In genomic region chr7:44971142-44971541, GRCm38 (mm10) we compare ENCODE assay signal across 8 mouse cellular contexts. TPM values are rescaled to one million over a fixed set of nuclear protein-coding genes. Genes with fewer than 3 reads are reported as not detected.
DNase-seq lines count a peak whose midpoint lies in the region; ATAC-seq and TF ChIP-seq lines count a peak whose summit lies in the region.

No protein-coding gene starts in this region.

- H3K4me1 ChIP-seq in kidney, postnatal 0 days (replicated peaks; ENCODE audit: insufficient read depth, low read length): peaks cover 10% of the 10 kb centered on the region
- H3K4me1 ChIP-seq in forebrain, embryonic 11.5 days (replicated peaks; ENCODE audit: control insufficient read depth, insufficient read depth, low read length): peaks cover 10% of the 10 kb centered on the region; the same call in 1 of the 2 replicates
- peaks cover 4% of the 10 kb centered on the region; the same call in 1 of the 2 replicates for H3K4me1 ChIP-seq in intestine, postnatal 0 days (replicated peaks; ENCODE audit: control insufficient read depth, insufficient read depth, low read length)
- H3K4me1 ChIP-seq in neural tube, embryonic 12.5 days: peaks cover 32% of the 10 kb centered on the region

- H3K36me3 ChIP-seq in kidney, postnatal 0 days (ENCODE audit: insufficient read depth, low read length): 0 out of 2 replicates have a peak, but pooled peaks cover 2% of the 10 kb centered on the region
- H3K36me3 ChIP-seq in forebrain, embryonic 11.5 days (ENCODE audit: control insufficient read depth, insufficient read depth, low read length): no peaks in the 10 kb centered on the region; the same call in 1 of the 2 replicates
- H3K36me3 ChIP-seq in intestine, postnatal 0 days (ENCODE audit: control insufficient read depth, insufficient read depth): peaks cover 5% of the 10 kb centered on the region; the same call in 1 of the 2 replicates
- peaks cover 19% of the 10 kb centered on the region for H3K36me3 ChIP-seq in neural tube, embryonic 12.5 days

- intact Hi-C loops in left cerebral cortex, postnatal 36 days (cut with DNase I): loop anchor here (5.0 kb wide), 1 partner anchor 44 kb away; the partner anchor contains the start of gene Ap2a1

- H3K9me3 ChIP-seq in kidney, postnatal 0 days (replicated peaks; ENCODE audit: low read length): no peaks in the 10 kb centered on the region
- H3K9me3 ChIP-seq in forebrain, embryonic 11.5 days (ENCODE audit: control insufficient read depth, low read length): no peaks in the 10 kb centered on the region
- no peaks in the 10 kb centered on the region for H3K9me3 ChIP-seq in intestine, postnatal 0 days (ENCODE audit: control insufficient read depth)
- H3K9me3 ChIP-seq in neural tube, embryonic 12.5 days: no peaks in the 10 kb centered on the region

- H3K27me3 ChIP-seq in kidney, postnatal 0 days (ENCODE audit: insufficient read depth, low read length): no peaks in the 10 kb centered on the region
- no peaks in the 10 kb centered on the region for H3K27me3 ChIP-seq in forebrain, embryonic 11.5 days (ENCODE audit: control insufficient read depth, insufficient read depth, low read length)
- no peaks in the 10 kb centered on the region for H3K27me3 ChIP-seq in intestine, postnatal 0 days (replicated peaks; ENCODE audit: control insufficient read depth, insufficient read depth, low read length)
- H3K27me3 ChIP-seq in neural tube, embryonic 12.5 days (replicated peaks): no peaks in the 10 kb centered on the region

- H3K9ac ChIP-seq in kidney, postnatal 0 days (ENCODE audit: low read depth, low read length): no peak overlapping the region
- peak overlapping the region; percentile 52 for H3K9ac ChIP-seq in forebrain, embryonic 11.5 days (ENCODE audit: low read length)
- H3K9ac ChIP-seq in intestine, postnatal 0 days (ENCODE audit: low read depth, low read length): no peak overlapping the region
- H3K9ac ChIP-seq in neural tube, embryonic 12.5 days: peak overlapping the region; percentile 67

- TF ChIP-seq CTCF in kidney, postnatal 0 days (IDR thresholded peaks at IDR 0.05; ENCODE audit: low read depth): no peak
- no peak for TF ChIP-seq CTCF in intestine, postnatal 0 days (IDR thresholded peaks at IDR 0.05; ENCODE audit: low read depth)

- no peak for DNase-seq in kidney, postnatal 0 days (ENCODE audit: low spot score)
- no peak for DNase-seq in kidney, adult 18-20 months
- no peak for DNase-seq in forebrain, embryonic 11.5 days (ENCODE audit: low spot score)
- no peak for DNase-seq in left cerebral cortex, postnatal 36 days (ENCODE audit: low spot score in 2 of 2)
- DNase-seq in cerebellum, adult 11 months: no peak
- DNase-seq in layer of hippocampus, postnatal 10 days (ENCODE audit: low spot score in 2 of 2): no peak

- H3K4me3 ChIP-seq in kidney, postnatal 0 days (replicated peaks; ENCODE audit: low read depth, low read length): no peak overlapping the region; the same call in 1 of the 2 replicates
- peak overlapping the region; percentile 46 for H3K4me3 ChIP-seq in forebrain, embryonic 11.5 days (ENCODE audit: low read depth, low read length)
- H3K4me3 ChIP-seq in intestine, postnatal 0 days (ENCODE audit: low read depth, low read length): no peak overlapping the region
- peak overlapping the region; percentile 54 for H3K4me3 ChIP-seq in neural tube, embryonic 12.5 days

- H3K4me2 ChIP-seq in kidney, postnatal 0 days (ENCODE audit: low read length): peak overlapping the region; percentile 82
- H3K4me2 ChIP-seq in forebrain, embryonic 11.5 days (ENCODE audit: low read depth, low read length, severe bottlenecking): peak overlapping the region; percentile 51
- H3K4me2 ChIP-seq in intestine, postnatal 0 days (replicated peaks; ENCODE audit: low read depth): peak overlapping the region; percentile 96
- H3K4me2 ChIP-seq in neural tube, embryonic 12.5 days (replicated peaks): peak overlapping the region; percentile 72

- no peak overlapping the region for H3K27ac ChIP-seq in kidney, postnatal 0 days
- peak overlapping the region; percentile 72; the same call in 1 of the 2 replicates for H3K27ac ChIP-seq in forebrain, embryonic 11.5 days (ENCODE audit: low read depth, low read length)
- no peak overlapping the region for H3K27ac ChIP-seq in intestine, postnatal 0 days (ENCODE audit: low read depth, low read length)
- H3K27ac ChIP-seq in neural tube, embryonic 12.5 days: peak overlapping the region; percentile 51

- ATAC-seq in kidney, postnatal 0 days (replicated peaks; ENCODE audit: low FRiP score, low read depth): no peak
- no peak for ATAC-seq in forebrain, embryonic 11.5 days (replicated peaks; ENCODE audit: low FRiP score)
- ATAC-seq in intestine, postnatal 0 days: no peak
- no peak for ATAC-seq in neural tube, embryonic 12.5 days (ENCODE audit: low FRiP score, low read depth)

- 65% methylated on average over 7 of the region's 7 CpGs for WGBS in kidney, postnatal 0 days
- WGBS in forebrain, embryonic 11.5 days: 75% methylated on average over 7 of the region's 7 CpGs
- WGBS in intestine, postnatal 0 days: 56% methylated on average over 7 of the region's 7 CpGs
- WGBS in neural tube, embryonic 12.5 days: 77% methylated on average over 7 of the region's 7 CpGs

RNA-seq across cellular contexts. Expression of gene Cpt1c, which starts 3.5 kb away (rescaled TPM):
- 13.2 and 13.7 TPM in 2 replicates for polyA plus RNA-seq in kidney, postnatal 0 days (2015; fragmentation: Nextera tagmentation; extraction: Ambion mirVana)
- 26.3 and 27.2 TPM in 2 replicates for polyA plus RNA-seq in forebrain, embryonic 11.5 days (2014; fragmentation: Nextera tagmentation; extraction: Ambion mirVana)
- 3.5 and 4.5 TPM in 2 replicates for polyA plus RNA-seq in intestine, postnatal 0 days (2015; fragmentation: Nextera tagmentation; extraction: Ambion mirVana)
- polyA plus RNA-seq in neural tube, embryonic 12.5 days (2016; fragmentation: Nextera tagmentation; extraction: Ambion mirVana): 39.7 and 44.1 TPM in 2 replicates
- 10 to 100 TPM; 85.4 to 97.7 TPM for total RNA-seq in left cerebral cortex, postnatal 36 days (2021)
- 100 to 1,000 TPM in 1 of 2 experiments, 10 to 100 TPM in 1; 99.2 to 101 TPM for total RNA-seq in layer of hippocampus, postnatal 10 days (2021)

RNA-seq across cellular contexts. Expression of gene Prmt1, which starts 15.2 kb away (rescaled TPM):
- polyA plus RNA-seq in kidney, postnatal 0 days (2015; fragmentation: Nextera tagmentation; extraction: Ambion mirVana): 414 and 449 TPM in 2 replicates
- polyA plus RNA-seq in forebrain, embryonic 11.5 days (2014; fragmentation: Nextera tagmentation; extraction: Ambion mirVana): 286 and 301 TPM in 2 replicates
- 124 and 130 TPM in 2 replicates for polyA plus RNA-seq in intestine, postnatal 0 days (2015; fragmentation: Nextera tagmentation; extraction: Ambion mirVana)
- polyA plus RNA-seq in neural tube, embryonic 12.5 days (2016; fragmentation: Nextera tagmentation; extraction: Ambion mirVana): 595 and 646 TPM in 2 replicates
- total RNA-seq in left cerebral cortex, postnatal 36 days (2021): 100 to 1,000 TPM; 143 to 145 TPM
- total RNA-seq in layer of hippocampus, postnatal 10 days (2021): 100 to 1,000 TPM; 232 to 248 TPM

RNA-seq across cellular contexts. Expression of gene Irf3, which starts 26.3 kb away (rescaled TPM):
- 73.6 and 76.0 TPM in 2 replicates for polyA plus RNA-seq in kidney, postnatal 0 days (2015; fragmentation: Nextera tagmentation; extraction: Ambion mirVana)
- polyA plus RNA-seq in forebrain, embryonic 11.5 days (2014; fragmentation: Nextera tagmentation; extraction: Ambion mirVana): 75.3 and 86.0 TPM in 2 replicates
- polyA plus RNA-seq in intestine, postnatal 0 days (2015; fragmentation: Nextera tagmentation; extraction: Ambion mirVana): 53.2 and 56.4 TPM in 2 replicates
- polyA plus RNA-seq in neural tube, embryonic 12.5 days (2016; fragmentation: Nextera tagmentation; extraction: Ambion mirVana): 71.0 and 73.4 TPM in 2 replicates
- 10 to 100 TPM; 29.2 to 38.7 TPM for total RNA-seq in left cerebral cortex, postnatal 36 days (2021)
- 10 to 100 TPM; 38.1 to 42.5 TPM for total RNA-seq in layer of hippocampus, postnatal 10 days (2021)

RNA-seq across cellular contexts. Expression of gene Bcl2l12, which starts 27.4 kb away (rescaled TPM):
- 42.8 and 43.4 TPM in 2 replicates for polyA plus RNA-seq in kidney, postnatal 0 days (2015; fragmentation: Nextera tagmentation; extraction: Ambion mirVana)
- polyA plus RNA-seq in forebrain, embryonic 11.5 days (2014; fragmentation: Nextera tagmentation; extraction: Ambion mirVana): 70.6 and 74.9 TPM in 2 replicates
- 18.3 and 19.6 TPM in 2 replicates for polyA plus RNA-seq in intestine, postnatal 0 days (2015; fragmentation: Nextera tagmentation; extraction: Ambion mirVana)
- polyA plus RNA-seq in neural tube, embryonic 12.5 days (2016; fragmentation: Nextera tagmentation; extraction: Ambion mirVana): 41.1 and 42.9 TPM in 2 replicates
- 1 to 10 TPM; 1.8 to 2.6 TPM for total RNA-seq in left cerebral cortex, postnatal 36 days (2021)
- 1 to 10 TPM; 5.4 to 5.5 TPM for total RNA-seq in layer of hippocampus, postnatal 10 days (2021)

RNA-seq across cellular contexts. Expression of gene Tsks, which starts 28.1 kb away (rescaled TPM):
- polyA plus RNA-seq in kidney, postnatal 0 days (2015; fragmentation: Nextera tagmentation; extraction: Ambion mirVana): 0.13 and 0.14 TPM in 2 replicates
- polyA plus RNA-seq in forebrain, embryonic 11.5 days (2014; fragmentation: Nextera tagmentation; extraction: Ambion mirVana): 0.23 TPM in 1 of 2 replicates, not detected in the other
- 0.13 TPM in 1 of 2 replicates, not detected in the other for polyA plus RNA-seq in intestine, postnatal 0 days (2015; fragmentation: Nextera tagmentation; extraction: Ambion mirVana)
- polyA plus RNA-seq in neural tube, embryonic 12.5 days (2016; fragmentation: Nextera tagmentation; extraction: Ambion mirVana): 0.14 TPM in 1 of 2 replicates, not detected in the other
- 1 to 10 TPM; 1.4 to 3.4 TPM for total RNA-seq in left cerebral cortex, postnatal 36 days (2021)
- total RNA-seq in layer of hippocampus, postnatal 10 days (2021): under 1 TPM; 0.25 to 0.64 TPM

Comparison
In these comparisons a context has a peak if more than half of its experiments do, and no peak if none do; other contexts are left out.
1. H3K27ac ChIP-seq: peak in forebrain, embryonic 11.5 days (single experiment) and neural tube, embryonic 12.5 days (single experiment); none in kidney, postnatal 0 days (single experiment) and intestine, postnatal 0 days (single experiment).
2. H3K4me3 ChIP-seq: peak in forebrain, embryonic 11.5 days (single experiment) and neural tube, embryonic 12.5 days (single experiment); none in kidney, postnatal 0 days (single experiment) and intestine, postnatal 0 days (single experiment).
3. H3K9ac ChIP-seq: peak in forebrain, embryonic 11.5 days (single experiment) and neural tube, embryonic 12.5 days (single experiment); none in kidney, postnatal 0 days (single experiment) and intestine, postnatal 0 days (single experiment).
4. Peak in every context shown above with its lines, with median percentiles within 50 percentile points of each other: H3K4me2 ChIP-seq.